Mouse (Mus musculus) heart, adult 8-10 months (tissue): ENCODE measurements around the gene Ptbp1. TPM values are rescaled to one million over a fixed set of nuclear protein-coding genes. Genes with fewer than 3 reads are reported as not detected.

ENCODE experiments used
- microRNA-seq: library from miRNA; unstranded; fragments of <30 nt; microRNA quantifications from one replicate; pipeline ENCODE4 v1.2.0, GENCODE M21; 2022
- total RNA-seq, 4 experiments: library from RNA; stranded (reverse); gene quantifications; 2 replicates each; pipeline ENCODE4 v1.2.4; 2022

Ptbp1 gene
- total RNA-seq, 4 experiments from 2014 or later: 45.4 to 57.7 (median 49.9) TPM

Small RNAs within 50 kb of the gene (microRNA-seq; reads per million reads assigned to microRNA genes)
- not detected for gene Mir6910

Other genes starting within 250 kb of the Ptbp1 start
- under 1 TPM in 1 of 4 experiments, not detected in 3; 0.16 TPM for gene C2cd4c, start 240.4 kb upstream of the Ptbp1 start, total RNA-seq
- 1 to 10 TPM; 1.2 to 2.0 (median 1.2) TPM for gene Shc2, start 216.5 kb upstream of the Ptbp1 start, total RNA-seq
- not detected for gene Odf3l2, start 208.7 kb upstream of the Ptbp1 start, total RNA-seq
- not detected for gene Madcam1, start 189.9 kb upstream of the Ptbp1 start, total RNA-seq
- gene Tpgs1, start 185.1 kb upstream of the Ptbp1 start, total RNA-seq: 10 to 100 TPM; 14.5 to 20.0 (median 16.9) TPM
- gene Cdc34, start 172.2 kb upstream of the Ptbp1 start, total RNA-seq: 100 to 1,000 TPM; 201 to 230 (median 213) TPM
- 1 to 10 TPM; 7.6 to 9.0 (median 8.3) TPM for gene Gzmm, start 165.4 kb upstream of the Ptbp1 start, total RNA-seq
- 1,000 to 10,000 TPM; 1,424 to 1,552 (median 1,533) TPM for gene Bsg, start 149.9 kb upstream of the Ptbp1 start, total RNA-seq
- gene Hcn2, start 137.8 kb upstream of the Ptbp1 start, total RNA-seq: 10 to 100 TPM; 13.7 to 16.7 (median 15.1) TPM
- 10 to 100 TPM; 41.1 to 54.7 (median 47.0) TPM for gene Polrmt, start 107.8 kb upstream of the Ptbp1 start, total RNA-seq
- gene Fgf22, start 99.4 kb upstream of the Ptbp1 start, total RNA-seq: not detected
- 10 to 100 TPM; 20.2 to 23.2 (median 21.5) TPM for gene Rnf126, start 87.5 kb upstream of the Ptbp1 start, total RNA-seq
- 1 to 10 TPM; 2.9 to 5.8 (median 3.6) TPM for gene Fstl3, start 77.2 kb upstream of the Ptbp1 start, total RNA-seq
- gene Prss57, start 63.5 kb upstream of the Ptbp1 start, total RNA-seq: not detected
- 10 to 100 TPM; 37.8 to 53.8 (median 51.7) TPM for gene Palm, start 60.9 kb upstream of the Ptbp1 start, total RNA-seq
- gene Misp, start 33.4 kb upstream of the Ptbp1 start, total RNA-seq: under 1 TPM in 3 of 4 experiments, not detected in 1; 0.31 to 0.75 (median 0.60) TPM
- 1 to 10 TPM in 1 of 4 experiments, not detected in 3; 2.4 TPM for gene Prtn3, start 20.0 kb downstream of the Ptbp1 start, total RNA-seq
- gene Plppr3, start 20.2 kb downstream of the Ptbp1 start, total RNA-seq: under 1 TPM in 3 of 4 experiments, not detected in 1; 0.19 to 0.41 (median 0.29) TPM
- under 1 TPM in 1 of 4 experiments, not detected in 3; 0.57 TPM for gene Elane, start 31.8 kb downstream of the Ptbp1 start, total RNA-seq
- gene Cfd, start 36.4 kb downstream of the Ptbp1 start, total RNA-seq: 10 to 100 TPM; 12.7 to 46.8 (median 17.8) TPM
- gene Med16, start 54.5 kb downstream of the Ptbp1 start, total RNA-seq: 10 to 100 TPM; 48.5 to 65.2 (median 53.3) TPM
- not detected for gene Gm26602, start 56.4 kb downstream of the Ptbp1 start, total RNA-seq
- under 1 TPM; 0.28 to 0.62 (median 0.32) TPM for gene Kiss1r, start 62.5 kb downstream of the Ptbp1 start, total RNA-seq
- gene R3hdm4, start 66.8 kb downstream of the Ptbp1 start, total RNA-seq: 10 to 100 TPM; 75.2 to 85.9 (median 81.0) TPM
- 1 to 10 TPM; 1.2 to 1.7 (median 1.3) TPM for gene Arid3a, start 72.6 kb downstream of the Ptbp1 start, total RNA-seq
- 10 to 100 TPM; 28.4 to 36.2 (median 29.6) TPM for gene Wdr18, start 105.7 kb downstream of the Ptbp1 start, total RNA-seq
- under 1 TPM; 0.37 to 0.85 (median 0.63) TPM for gene Grin3b, start 116.3 kb downstream of the Ptbp1 start, total RNA-seq
- 100 to 1,000 TPM; 116 to 120 (median 117) TPM for gene Tmem259, start 129.9 kb downstream of the Ptbp1 start, total RNA-seq
- 10 to 100 TPM; 27.1 to 35.7 (median 33.3) TPM for gene Cnn2, start 134.2 kb downstream of the Ptbp1 start, total RNA-seq
- gene Abca7, start 142.1 kb downstream of the Ptbp1 start, total RNA-seq: 1 to 10 TPM; 7.5 to 8.5 (median 8.0) TPM
- gene Arhgap45, start 162.2 kb downstream of the Ptbp1 start, total RNA-seq: 1 to 10 TPM; 2.9 to 5.1 (median 3.4) TPM
- gene Polr2e, start 185.4 kb downstream of the Ptbp1 start, total RNA-seq: 100 to 1,000 TPM in 2 of 4 experiments, 10 to 100 TPM in 2; 91.7 to 106 (median 100) TPM
- gene Gpx4, start 192.7 kb downstream of the Ptbp1 start, total RNA-seq: 1,000 to 10,000 TPM; 1,048 to 1,125 (median 1,067) TPM